Mouse (Mus musculus): ENCODE results near the gene Iqschfp.

- no peak for TF ChIP-seq CTCF (IDR thresholded peaks at IDR 0.05; ENCODE audit: low read depth)
- no peak for TF ChIP-seq EP300 (IDR thresholded peaks at IDR 0.05; ENCODE audit: low read depth)
Measured at GRCm38 (mm10) chr3:68669418-68669974, 777.5 kb downstream of the Iqschfp start.
